In genomic region chr1:128597209-128597782, GRCm38 (mm10) we compare ENCODE assay signal across 23 mouse cellular contexts. TPM values are rescaled to one million over a fixed set of nuclear protein-coding genes. Genes with fewer than 3 reads are reported as not detected.
A peak's percentile ranks its signal among the peaks of the same experiment; 100 is the strongest.
DNase-seq lines count a peak whose midpoint lies in the region; ATAC-seq and TF ChIP-seq lines count a peak whose summit lies in the region.
"Had no signal": no experiment of that assay in that cellular context is flagged by ENCODE, and none has a peak within 500 bp of the region (broad histone marks: within the 10 kb centered on the region; RNA-seq: fewer than 3 reads in every experiment).

No protein-coding gene starts in this region.

- 68% methylated on average over 15 of the region's 15 CpGs for WGBS in forebrain, embryonic 10.5 days
- 85% methylated on average over 15 of the region's 15 CpGs for WGBS in forebrain, postnatal 0 days
- WGBS in midbrain, embryonic 11.5 days = 78% methylated on average over 15 of the region's 15 CpGs
- WGBS in midbrain, embryonic 13.5 days = 79% methylated on average over 15 of the region's 15 CpGs
- 44% methylated on average over 15 of the region's 15 CpGs for WGBS in liver, embryonic 12.5 days (ENCODE audit: insufficient replicate concordance)

- ATAC-seq in forebrain, postnatal 0 days = no peak
- no peak for ATAC-seq in midbrain, embryonic 11.5 days (ENCODE audit: low FRiP score)
- no peak for ATAC-seq in midbrain, embryonic 13.5 days
- ATAC-seq in common myeloid progenitor, adult 5-6 weeks (replicated peaks; ENCODE audit: low read depth, poor library complexity, severe bottlenecking) = 0 out of 2 replicates have a peak, but pooled peaks have one; percentile 17
- peak; percentile 23; the same call in 1 of the 2 replicates for ATAC-seq in megakaryocyte progenitor cell, adult 5-6 weeks (replicated peaks; ENCODE audit: poor library complexity)
- no peak for ATAC-seq in liver, embryonic 12.5 days
- ATAC-seq: forebrain, embryonic 14.5 days; hindbrain, embryonic 16.5 days; inflammation-experienced regulatory T-cells, adult 6 months; intestine, postnatal 0 days had no signal

- H3K4me2 ChIP-seq in forebrain, postnatal 0 days (ENCODE audit: low read depth) = no peak overlapping the region
- H3K4me2 ChIP-seq in midbrain, embryonic 11.5 days = no peak overlapping the region
- H3K4me2 ChIP-seq in midbrain, embryonic 13.5 days (replicated peaks) = no peak overlapping the region
- no peak overlapping the region for H3K4me2 ChIP-seq in liver, embryonic 12.5 days
- H3K4me2 ChIP-seq: heart, embryonic 11.5 days; heart, embryonic 15.5 days; hindbrain, embryonic 12.5 days had no signal

- peaks cover 31% of the 10 kb centered on the region for H3K27me3 ChIP-seq in forebrain, embryonic 10.5 days (ENCODE audit: poor library complexity, severe bottlenecking)
- no peaks in the 10 kb centered on the region for H3K27me3 ChIP-seq in forebrain, postnatal 0 days (ENCODE audit: insufficient read depth, low read length)
- H3K27me3 ChIP-seq in midbrain, embryonic 11.5 days (ENCODE audit: control insufficient read depth, insufficient read depth, low read length) = no peaks in the 10 kb centered on the region
- no peaks in the 10 kb centered on the region; the same call in 1 of the 2 replicates for H3K27me3 ChIP-seq in midbrain, embryonic 13.5 days
- H3K27me3 ChIP-seq in liver, embryonic 12.5 days (replicated peaks) = peaks cover 50% of the 10 kb centered on the region
- H3K27me3 ChIP-seq: CH12.LX; hindbrain, embryonic 12.5 days had no signal

- no peak overlapping the region for H3K9ac ChIP-seq in forebrain, postnatal 0 days
- no peak overlapping the region for H3K9ac ChIP-seq in midbrain, embryonic 11.5 days (ENCODE audit: low read length)
- no peak overlapping the region for H3K9ac ChIP-seq in midbrain, embryonic 13.5 days (replicated peaks)
- H3K9ac ChIP-seq in liver, embryonic 12.5 days = no peak overlapping the region
- H3K9ac ChIP-seq: heart, embryonic 15.5 days; hindbrain, embryonic 12.5 days had no signal

- H3K27ac ChIP-seq in forebrain, embryonic 10.5 days = peak overlapping the region; percentile 56
- no peak overlapping the region for H3K27ac ChIP-seq in forebrain, postnatal 0 days (ENCODE audit: low read depth, low read length)
- H3K27ac ChIP-seq in midbrain, embryonic 11.5 days (ENCODE audit: low read depth, low read length) = no peak overlapping the region
- H3K27ac ChIP-seq in midbrain, embryonic 13.5 days = no peak overlapping the region
- H3K27ac ChIP-seq in liver, embryonic 12.5 days = no peak overlapping the region
- H3K27ac ChIP-seq: heart, adult 2 months; heart, embryonic 15.5 days; hindbrain, embryonic 12.5 days had no signal

- H3K36me3 ChIP-seq in forebrain, embryonic 10.5 days (replicated peaks) = no peaks in the 10 kb centered on the region
- no peaks in the 10 kb centered on the region for H3K36me3 ChIP-seq in forebrain, postnatal 0 days (ENCODE audit: insufficient read depth)
- no peaks in the 10 kb centered on the region for H3K36me3 ChIP-seq in midbrain, embryonic 11.5 days (ENCODE audit: control insufficient read depth, insufficient read depth, low read length)
- H3K36me3 ChIP-seq in midbrain, embryonic 13.5 days = no peaks in the 10 kb centered on the region
- no peaks in the 10 kb centered on the region for H3K36me3 ChIP-seq in liver, embryonic 12.5 days
- H3K36me3 ChIP-seq: heart, embryonic 15.5 days; hindbrain, embryonic 12.5 days had no signal

- no peaks in the 10 kb centered on the region for H3K9me3 ChIP-seq in forebrain, embryonic 10.5 days
- H3K9me3 ChIP-seq in forebrain, postnatal 0 days (ENCODE audit: low read length) = no peaks in the 10 kb centered on the region
- no peaks in the 10 kb centered on the region for H3K9me3 ChIP-seq in midbrain, embryonic 11.5 days (ENCODE audit: control insufficient read depth, low read length)
- H3K9me3 ChIP-seq in midbrain, embryonic 13.5 days = no peaks in the 10 kb centered on the region
- H3K9me3 ChIP-seq in liver, embryonic 12.5 days (replicated peaks) = no peaks in the 10 kb centered on the region
- H3K9me3 ChIP-seq: heart, embryonic 15.5 days; hindbrain, embryonic 12.5 days had no signal

- DNase-seq in forebrain, embryonic 10.5 days (ENCODE audit: extremely low spot score, low spot score) = no peak
- no peak for DNase-seq in forebrain, postnatal 0 days
- DNase-seq in midbrain, embryonic 11.5 days (ENCODE audit: low spot score, missing footprints) = peak; percentile 83
- DNase-seq: adrenal gland, adult 8-10 months; adrenal gland, postnatal 36 days; cerebellum, adult 11 months; cerebellum, adult 8-10 months; cerebellum, postnatal 25 days; gastrocnemius, postnatal 36 days; heart, adult 2 months; heart, postnatal 14 days had no signal

- peaks cover 62% of the 10 kb centered on the region for H3K4me1 ChIP-seq in forebrain, embryonic 10.5 days
- H3K4me1 ChIP-seq in forebrain, postnatal 0 days (ENCODE audit: insufficient read depth) = peaks cover 32% of the 10 kb centered on the region
- H3K4me1 ChIP-seq in midbrain, embryonic 11.5 days (ENCODE audit: control insufficient read depth, insufficient read depth, low read length) = peaks cover 39% of the 10 kb centered on the region
- H3K4me1 ChIP-seq in midbrain, embryonic 13.5 days (replicated peaks) = peaks cover 39% of the 10 kb centered on the region
- peaks cover 10% of the 10 kb centered on the region for H3K4me1 ChIP-seq in liver, embryonic 12.5 days

- no peak overlapping the region for H3K4me3 ChIP-seq in forebrain, embryonic 10.5 days
- no peak overlapping the region for H3K4me3 ChIP-seq in forebrain, postnatal 0 days (ENCODE audit: low read depth, low read length)
- no peak overlapping the region for H3K4me3 ChIP-seq in midbrain, embryonic 11.5 days (ENCODE audit: low read depth, low read length)
- no peak overlapping the region for H3K4me3 ChIP-seq in midbrain, embryonic 13.5 days (replicated peaks)
- no peak overlapping the region for H3K4me3 ChIP-seq in liver, embryonic 12.5 days
- H3K4me3 ChIP-seq: heart, adult 2 months; heart, embryonic 15.5 days; hindbrain, embryonic 12.5 days had no signal

- no peak for TF ChIP-seq CTCF in forebrain, postnatal 0 days (IDR thresholded peaks at IDR 0.05; ENCODE audit: low read depth)

RNA-seq across cellular contexts. Expression of gene Cxcr4, which starts 5.2 kb away (rescaled TPM):
- polyA plus RNA-seq in forebrain, embryonic 10.5 days (2016; fragmentation: Nextera tagmentation; extraction: Ambion mirVana) = 6.6 and 7.9 TPM in 2 replicates
- total RNA-seq in forebrain, postnatal 0 days (2014; rRNA removed) = 41.3 and 44.9 TPM in 2 replicates
- 4.9 and 5.8 TPM in 2 replicates for polyA plus RNA-seq in forebrain, postnatal 0 days (2015; fragmentation: Nextera tagmentation; extraction: Ambion mirVana)
- polyA plus RNA-seq in midbrain, embryonic 11.5 days (2014; fragmentation: Nextera tagmentation; extraction: Ambion mirVana) = 22.6 and 25.6 TPM in 2 replicates
- polyA plus RNA-seq in midbrain, embryonic 13.5 days (2015; fragmentation: Nextera tagmentation; extraction: Ambion mirVana) = 13.6 and 15.4 TPM in 2 replicates
- total RNA-seq in common myeloid progenitor, adult 5-6 weeks (2017) = 77.8 and 110 TPM in 2 replicates
- total RNA-seq in megakaryocyte progenitor cell, adult 5-6 weeks (2015) = 268 and 279 TPM in 2 replicates
- total RNA-seq in megakaryocyte progenitor cell, adult 5-6 weeks (2017) = 187 and 192 TPM in 2 replicates
- 0.88 and 0.93 TPM in 2 replicates for polyA plus RNA-seq in liver, embryonic 12.5 days (2016; fragmentation: Nextera tagmentation; extraction: Ambion mirVana)

Comparison
In these comparisons a context has a peak if more than half of its experiments do, and no peak if none do; other contexts are left out.
1. ATAC-seq: peak in common myeloid progenitor, adult 5-6 weeks (single experiment) and megakaryocyte progenitor cell, adult 5-6 weeks (single experiment); none in forebrain, postnatal 0 days (single experiment), midbrain, embryonic 11.5 days (single experiment), midbrain, embryonic 13.5 days (single experiment) and liver, embryonic 12.5 days (single experiment).